Mouse (Mus musculus): Measurements from ENCODE around the gene Qrich1. TPM values are rescaled to one million over a fixed set of nuclear protein-coding genes. Genes with fewer than 3 reads are reported as not detected.
A peak's percentile ranks its signal among the peaks of the same experiment; 100 is the strongest.

The Qrich1 gene
- total RNA-seq, 2 experiments from 2014 or later, result 161 TPM

- no peak for DNase-seq (ENCODE audit: low spot score in 2 of 2)
- Histone ChIP-seq H3K4me3 (no peak overlapping the region), H3K27ac (peak overlapping the region; percentile 25; the same call in 1 of the 2 replicates)
- no peak for TF ChIP-seq CTCF (conservative IDR thresholded peaks at IDR 0.05)
Measured at GRCm38 (mm10) chr9:108546875-108547274, 30.3 kb downstream of the Qrich1 start.

GRCm38 (mm10) chr9:108559169-108559568, 42.6 kb downstream of the Qrich1 start:
- no peak for DNase-seq (ENCODE audit: low spot score in 2 of 2)
- Histone ChIP-seq H3K4me3 (no peak overlapping the region), H3K27ac (no peak overlapping the region)
- no peak for TF ChIP-seq CTCF (conservative IDR thresholded peaks at IDR 0.05)

- TF ChIP-seq CTCF (conservative IDR thresholded peaks at IDR 0.05), result 0 out of 2 replicates have a peak, but pooled peaks have one; percentile 12
- Histone ChIP-seq H3K4me3 (peak within 1 kb of the TSS; percentile 59), H3K27ac (peak within 1 kb of the TSS; percentile 79)
- peak; percentile 94 to 96 for DNase-seq (ENCODE audit: low spot score in 2 of 2)
Measured at GRCm38 (mm10) chr9:108560227-108560841, 43.7 kb downstream of the Qrich1 start, which contains the start of gene Impdh2. TSS of gene Impdh2 (plus strand) at chr9:108560286.

- DNase-seq (ENCODE audit: low spot score in 2 of 2), result no peak
- Histone ChIP-seq H3K27ac (no peak overlapping the region), H3K4me3 (no peak overlapping the region)
- no peak for TF ChIP-seq CTCF (conservative IDR thresholded peaks at IDR 0.05)
Measured at GRCm38 (mm10) chr9:108563671-108564070, 47.1 kb downstream of the Qrich1 start.

GRCm38 (mm10) chr9:108564131-108564530, 47.5 kb downstream of the Qrich1 start:
- no peak for DNase-seq (ENCODE audit: low spot score in 2 of 2)
- no peak for TF ChIP-seq CTCF (conservative IDR thresholded peaks at IDR 0.05)

GRCm38 (mm10) chr9:108565881-108566814, 49.5 kb downstream of the Qrich1 start:
- Histone ChIP-seq H3K4me3 (peak overlapping the region; percentile 69), H3K27ac (peak overlapping the region; percentile 100)
- no peak for DNase-seq (ENCODE audit: low spot score in 2 of 2)
- TF ChIP-seq CTCF (conservative IDR thresholded peaks at IDR 0.05), result no peak

More at GRCm38 (mm10) chr9:108564131-108564530, 47.5 kb downstream of the Qrich1 start:
- Histone ChIP-seq H3K4me3 (no peak overlapping the region), H3K27ac (no peak overlapping the region)

GRCm38 (mm10) chr9:108566815-108567776, 50.5 kb downstream of the Qrich1 start, which contains the start of gene Ndufaf3:
TSS of gene Ndufaf3 (minus strand) at chr9:108567434.
- peak within 1 kb of the TSS; percentile 100 for H3K27ac ChIP-seq
- TF ChIP-seq CTCF (conservative IDR thresholded peaks at IDR 0.05), result peak; percentile 96
- H3K4me3 ChIP-seq, result peak within 1 kb of the TSS; percentile 69
- peak; percentile 95 to 98 for DNase-seq (ENCODE audit: low spot score in 2 of 2)

GRCm38 (mm10) chr9:108567931-108568419, 51.4 kb downstream of the Qrich1 start:
- no peak for DNase-seq (ENCODE audit: low spot score in 2 of 2)
- Histone ChIP-seq H3K27ac (peak overlapping the region; percentile 100), H3K4me3 (peak overlapping the region; percentile 69)
- TF ChIP-seq CTCF (conservative IDR thresholded peaks at IDR 0.05), result no peak

- Histone ChIP-seq H3K4me3 (peak overlapping the region; percentile 69), H3K27ac (peak overlapping the region; percentile 23; the same call in 1 of the 2 replicates)
- no peak for TF ChIP-seq CTCF (conservative IDR thresholded peaks at IDR 0.05)
- DNase-seq (ENCODE audit: low spot score in 2 of 2), result no peak
Measured at GRCm38 (mm10) chr9:108568511-108568921, 51.9 kb downstream of the Qrich1 start.

GRCm38 (mm10) chr9:108569381-108570206, 53.0 kb downstream of the Qrich1 start, which contains the start of gene Dalrd3:
TSS of gene Dalrd3 (plus strand) at chr9:108569886.
- H3K4me3 ChIP-seq, result peak within 1 kb of the TSS; percentile 79
- peak within 1 kb of the TSS; percentile 93 for H3K27ac ChIP-seq
- no peak for TF ChIP-seq CTCF (conservative IDR thresholded peaks at IDR 0.05)
- peak; percentile 85 to 92 for DNase-seq (ENCODE audit: low spot score in 2 of 2)

Measured in layer of hippocampus, adult 2 months (tissue).